Mouse (Mus musculus): ENCODE data around the gene Tcf20.
A peak's percentile ranks its signal among the peaks of the same experiment; 100 is the strongest.

The Tcf20 gene

DNA sequence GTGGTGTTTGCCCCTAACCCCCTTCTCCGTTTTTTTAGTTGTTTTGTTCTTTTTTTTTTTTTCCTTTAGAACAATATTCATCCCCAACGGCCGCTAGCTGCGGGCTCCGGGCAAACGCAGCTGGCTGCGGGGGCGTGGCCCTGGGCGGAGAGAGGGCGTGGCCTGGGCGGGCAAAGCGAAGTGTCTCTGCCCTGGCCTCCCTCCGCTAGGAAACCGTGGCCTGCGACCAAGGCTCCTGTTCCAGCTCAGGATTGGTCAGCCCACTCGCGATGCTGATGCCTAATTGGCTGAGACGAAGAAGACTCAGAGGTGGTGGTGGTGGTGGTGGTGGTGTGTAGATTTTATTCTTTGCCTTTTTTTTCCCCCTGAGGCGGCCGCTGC, at the start of gene Tcf20:
TSS of gene Tcf20 (minus strand) at position 141 of the 381 bp plus-strand sequence.
- DNase-seq = peak; percentile 98

DNA sequence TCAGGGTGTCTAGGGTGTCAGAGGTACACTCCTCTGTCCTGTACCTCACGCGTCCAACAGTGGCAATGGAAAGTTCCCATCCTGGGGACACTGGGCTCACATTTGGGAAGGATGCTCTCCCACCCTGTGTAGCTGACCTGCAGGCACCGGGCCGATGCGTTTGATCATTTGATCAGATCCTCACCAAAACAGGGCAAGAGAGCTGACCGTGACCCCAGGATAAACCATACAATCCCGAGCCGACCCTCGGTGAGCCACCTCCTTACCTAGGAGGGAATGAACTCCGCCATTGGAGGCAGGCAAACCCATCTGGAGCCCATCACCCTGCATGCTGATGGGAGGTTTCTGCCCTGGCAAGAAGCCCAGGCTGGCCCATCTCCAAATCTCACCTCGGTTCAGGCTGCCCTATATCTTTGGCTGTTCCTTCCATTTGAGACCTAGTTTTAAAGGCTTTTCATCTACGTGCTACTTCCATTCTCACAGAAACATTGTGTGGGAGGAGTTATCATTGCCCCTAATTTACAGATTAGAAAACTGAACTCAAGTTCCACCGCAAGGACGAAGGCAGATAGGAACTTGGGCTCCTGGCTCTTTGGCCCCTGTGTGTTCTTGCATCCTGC, 49.3 kb upstream of the Tcf20 start:
- DNase-seq = no peak

DNA sequence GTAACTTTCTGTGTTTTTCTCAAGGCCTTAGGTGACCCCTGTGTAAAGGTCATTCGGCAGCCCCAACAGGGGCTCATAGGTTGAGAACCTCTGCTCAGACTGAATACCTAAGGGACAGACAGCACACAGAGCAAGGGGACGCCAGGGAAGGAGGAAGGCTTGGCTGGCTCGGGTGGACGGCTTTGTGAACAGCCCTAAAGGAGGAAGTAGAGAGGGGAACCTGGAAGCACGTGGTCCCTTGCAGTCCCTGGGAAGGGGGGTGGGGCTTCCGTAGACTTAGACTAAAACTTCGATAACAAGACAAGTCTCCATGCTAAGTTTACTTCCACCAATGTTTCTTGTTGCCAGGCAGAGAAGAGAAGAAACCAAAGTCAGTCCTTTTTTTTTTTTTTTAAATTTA, 48.4 kb upstream of the Tcf20 start:
- DNase-seq = peak; percentile 65

DNA sequence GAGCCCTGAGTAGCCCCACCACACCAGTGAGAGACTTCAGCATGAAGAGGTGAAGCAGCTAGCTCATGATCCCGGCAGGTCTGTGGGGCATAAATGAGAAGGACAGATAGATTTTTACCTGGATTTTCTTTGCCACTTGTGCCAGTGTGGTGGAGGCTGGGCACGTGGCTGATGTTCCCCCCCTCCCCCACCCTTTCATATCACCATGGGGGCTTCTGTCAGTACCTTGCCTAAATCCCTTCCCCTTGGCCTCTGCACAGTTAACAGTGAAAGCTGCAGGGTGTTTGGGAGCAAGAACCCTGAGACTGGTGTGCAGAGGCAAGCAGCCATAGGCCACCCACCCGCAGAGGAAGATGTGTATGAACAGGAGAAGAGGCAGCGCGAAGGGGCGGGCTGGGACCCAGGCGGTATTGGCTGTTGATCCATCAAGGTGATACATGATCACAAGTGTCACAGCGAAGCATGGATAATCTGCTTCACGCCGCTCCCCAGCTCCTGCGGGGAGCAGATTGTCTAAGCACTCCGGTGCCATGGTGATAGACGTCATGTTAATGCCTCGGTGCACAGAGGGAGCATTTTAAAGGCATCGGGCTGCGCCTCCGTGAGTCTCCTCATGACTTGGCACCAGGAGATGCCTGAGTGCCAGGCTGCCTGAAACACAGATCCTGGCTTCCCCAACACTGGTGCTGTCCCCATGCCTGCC, 46.8 kb upstream of the Tcf20 start:
- DNase-seq = no peak

DNA sequence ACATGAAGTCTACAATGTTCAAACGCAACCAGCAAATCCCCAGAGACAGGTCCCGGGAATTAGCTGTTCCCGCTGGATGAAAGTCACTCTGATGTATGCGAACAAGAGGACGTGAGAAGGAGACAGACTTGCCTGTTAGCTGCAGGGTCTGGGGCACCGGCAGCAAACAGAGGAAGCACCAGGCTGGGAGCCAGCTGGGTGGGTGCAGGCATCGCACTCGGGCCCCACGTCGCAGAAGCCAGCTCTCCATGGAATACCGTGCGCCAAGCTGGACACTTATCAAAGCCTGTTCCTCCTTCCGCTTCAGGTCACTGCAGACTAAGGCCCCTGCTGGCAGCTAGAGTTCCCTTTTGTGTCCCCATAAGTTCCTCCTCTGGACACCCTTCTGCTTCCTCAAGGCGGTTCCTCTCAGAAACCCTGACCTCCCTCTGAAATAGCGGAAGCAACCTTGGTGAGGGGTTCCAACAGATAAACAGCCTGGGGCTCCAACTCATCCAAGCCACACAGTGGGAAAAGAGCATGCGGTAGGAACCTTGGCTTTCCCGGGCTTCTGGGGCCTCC, 45.4 kb upstream of the Tcf20 start, which contains the start of gene Nfam1:
TSS of gene Nfam1 (minus strand) at position 326 of the 561 bp plus-strand sequence.
- peak; percentile 45 for DNase-seq

DNA sequence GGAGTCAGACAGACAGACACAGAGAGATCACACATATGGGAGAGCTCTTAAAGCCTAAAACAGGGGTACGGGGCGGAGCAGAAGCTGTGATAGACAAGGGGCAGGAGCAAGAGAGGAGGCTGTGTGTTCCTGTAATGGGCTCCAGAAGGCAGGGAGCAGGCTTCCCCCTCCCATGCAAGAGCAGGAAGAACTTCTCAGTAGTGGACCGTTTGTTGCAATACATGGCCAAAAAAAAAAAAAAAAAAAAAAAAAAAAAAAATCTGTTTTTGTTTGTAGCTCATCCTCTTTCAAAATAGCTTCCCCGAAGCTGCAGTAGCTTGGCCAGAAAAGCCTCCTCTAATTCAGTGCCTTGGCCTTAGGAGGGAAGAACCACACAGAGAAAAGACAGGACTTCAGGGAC, 43.2 kb upstream of the Tcf20 start:
- no peak for DNase-seq

DNA sequence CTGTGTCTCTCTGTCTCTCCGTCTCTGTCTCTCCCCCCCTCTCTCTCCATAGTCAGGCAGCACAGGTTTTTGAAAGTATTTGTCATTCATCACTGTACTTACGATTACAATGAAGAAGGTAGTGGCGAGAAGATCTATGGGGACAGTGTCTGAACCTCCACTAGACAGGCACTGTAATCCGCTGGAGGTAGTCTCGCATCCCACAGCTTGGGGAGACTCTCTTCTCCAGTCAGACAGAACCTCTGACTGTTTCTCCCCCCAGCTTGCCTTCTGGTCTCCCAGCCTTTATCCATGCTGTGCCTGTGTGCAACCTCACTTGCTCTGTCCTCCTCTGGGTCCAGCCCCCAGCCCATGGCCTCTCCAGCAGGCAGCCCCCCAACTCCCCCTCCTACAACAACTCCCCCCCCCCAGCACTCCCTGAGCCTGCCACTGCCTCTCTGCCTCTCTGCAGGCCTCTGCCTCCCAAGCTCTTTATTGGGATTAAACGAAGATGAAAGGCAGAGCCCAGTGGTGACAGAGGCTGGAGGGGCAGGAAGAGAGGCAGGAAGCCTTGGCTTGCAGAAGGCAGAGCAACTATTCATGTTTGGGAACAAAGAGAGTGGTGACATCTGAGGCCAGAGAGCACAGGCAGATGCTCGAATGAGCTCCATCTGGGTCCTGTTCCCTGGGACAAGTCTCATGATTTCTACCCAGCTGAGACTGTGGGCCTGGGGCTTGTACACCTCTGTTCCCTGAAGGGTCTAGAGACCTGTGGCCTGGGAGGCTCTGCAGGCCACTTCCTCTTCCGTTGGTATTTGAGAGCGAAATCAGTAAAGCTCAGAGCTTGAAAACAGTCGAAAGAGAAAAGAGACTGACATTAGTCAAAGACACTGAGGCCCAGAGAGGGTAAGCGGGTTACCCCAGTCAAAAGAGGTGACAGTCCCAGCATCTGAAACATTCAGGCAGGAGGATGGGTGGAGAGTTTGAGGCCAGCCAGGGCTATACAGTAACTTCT, 42.4 kb upstream of the Tcf20 start:
- DNase-seq = no peak

DNA sequence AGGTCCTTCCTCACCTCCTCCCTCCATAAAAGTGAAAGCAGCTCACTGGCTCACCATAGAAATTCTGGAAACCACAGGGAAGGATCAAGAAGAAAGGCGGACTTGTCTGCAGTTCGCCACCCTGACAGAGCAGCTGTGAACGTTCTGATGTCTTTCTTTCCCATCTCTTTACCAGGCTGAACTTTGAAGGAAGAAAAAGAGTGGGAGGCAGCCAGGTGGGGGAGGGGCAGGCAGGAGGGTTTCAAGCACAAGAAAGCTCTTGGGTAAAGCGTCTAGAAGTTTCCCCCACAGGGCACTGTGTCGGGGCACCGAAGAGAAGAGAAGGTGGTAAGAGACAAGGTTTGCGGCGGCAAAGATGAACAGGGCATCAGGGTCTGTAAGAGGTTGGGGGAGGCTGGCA, 38.5 kb upstream of the Tcf20 start:
- no peak for DNase-seq

DNA sequence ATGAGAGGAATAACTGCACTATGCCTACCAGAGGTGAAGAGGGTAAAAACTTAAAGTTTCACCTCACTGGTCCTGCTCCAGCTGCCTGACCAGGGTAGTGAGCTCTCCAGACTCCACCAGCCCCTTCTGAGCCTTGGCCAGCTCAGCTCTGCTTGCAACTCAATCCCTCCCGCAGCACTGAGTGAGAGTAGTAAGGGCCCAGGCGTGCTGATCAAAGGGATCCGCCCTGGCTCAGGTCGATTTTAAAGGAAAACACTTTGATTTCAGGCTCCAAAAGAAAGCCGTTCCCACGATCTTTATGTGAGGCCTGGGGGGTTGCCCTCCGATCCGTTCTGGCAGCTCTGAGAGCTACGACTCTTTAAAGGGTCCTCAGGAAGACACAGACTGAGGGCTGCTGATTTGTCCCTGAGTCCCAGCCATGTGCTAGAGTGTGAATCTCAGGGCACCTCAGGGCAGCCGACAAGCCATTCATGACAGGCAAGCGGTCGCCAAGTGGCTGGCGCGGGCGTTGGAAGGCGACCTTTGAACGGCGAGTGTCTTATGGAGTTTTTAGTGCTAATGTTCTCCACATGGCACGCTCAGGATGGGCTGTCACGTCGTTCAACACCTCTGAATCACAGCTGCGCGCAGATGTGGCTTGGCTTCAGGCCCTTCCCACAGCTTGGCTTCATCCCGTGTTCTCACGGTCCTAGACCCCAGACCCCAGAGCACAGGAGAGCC, 37.5 kb upstream of the Tcf20 start:
- no peak for DNase-seq

DNA sequence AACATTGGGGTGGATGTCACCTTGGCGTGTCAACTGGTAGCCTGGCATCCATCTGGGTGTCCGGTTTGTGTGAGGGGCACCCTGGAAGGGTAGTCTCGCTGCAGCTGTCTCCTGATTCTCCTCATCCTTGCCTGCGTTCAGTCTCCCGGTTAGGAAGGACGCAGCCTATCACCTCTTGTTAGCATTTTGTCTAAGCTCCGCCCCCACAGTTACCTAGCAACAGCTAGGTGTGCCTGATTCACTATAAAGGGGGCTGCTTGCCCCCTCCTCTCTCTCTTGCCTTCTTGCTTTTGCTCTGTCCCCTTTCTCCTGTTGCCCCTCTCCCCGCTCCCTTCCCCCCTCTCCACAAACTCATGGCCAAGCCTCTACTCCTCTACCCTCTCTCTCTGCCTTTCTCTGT, 35.3 kb upstream of the Tcf20 start:
- DNase-seq = no peak

DNA sequence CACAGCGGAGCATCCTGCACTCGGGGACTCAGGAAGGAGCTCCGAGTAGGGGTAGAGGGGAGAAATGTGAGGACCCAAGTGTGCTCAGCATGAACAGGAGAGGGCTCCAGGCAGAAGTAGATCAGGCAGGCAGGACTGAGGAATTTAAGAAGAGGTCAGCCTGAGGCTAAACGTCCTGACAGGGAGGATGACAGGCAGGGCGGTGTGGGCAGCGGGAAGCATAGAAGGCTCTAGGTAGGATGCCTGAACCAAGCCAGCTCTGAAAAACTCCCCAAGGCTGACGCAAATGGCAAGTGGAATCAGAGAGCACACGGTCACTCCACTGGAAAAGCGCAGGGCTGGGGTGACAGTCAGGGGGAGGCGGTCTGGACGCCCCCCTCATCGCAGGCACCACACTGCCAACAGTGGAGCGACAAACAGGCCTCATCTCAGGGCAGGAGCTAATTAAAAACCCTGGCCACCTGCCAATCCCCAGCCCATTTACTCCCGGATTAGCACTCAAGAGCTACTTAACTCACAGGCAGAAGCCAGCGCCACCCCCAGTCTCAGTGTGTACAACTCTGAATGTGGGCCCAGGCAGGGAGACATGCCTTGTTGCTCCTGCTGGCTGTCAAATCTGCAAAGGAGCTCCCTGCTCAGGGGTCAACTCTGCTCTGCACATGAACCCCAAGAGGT, 23.5 kb upstream of the Tcf20 start:
- DNase-seq = no peak

DNA sequence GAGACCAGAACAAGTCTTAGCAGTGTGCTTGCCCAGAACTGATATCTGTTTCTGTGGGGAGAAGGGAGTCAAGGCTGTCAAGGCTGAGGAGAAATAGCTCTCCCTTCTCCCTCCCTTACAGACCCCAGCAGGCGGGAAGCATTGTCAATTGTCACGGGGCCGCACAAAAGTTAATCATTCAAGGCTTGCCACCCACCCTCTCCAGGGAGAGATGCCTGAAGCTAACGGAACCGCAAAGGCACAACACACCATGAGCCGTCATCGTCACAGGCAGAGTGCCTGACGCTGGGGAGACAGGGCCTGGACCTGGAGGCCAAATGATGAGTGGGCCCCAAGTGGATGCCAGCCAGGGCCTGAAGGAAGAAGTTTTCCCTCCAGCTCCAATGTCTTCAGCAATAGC, 22.8 kb upstream of the Tcf20 start:
- no peak for DNase-seq

DNA sequence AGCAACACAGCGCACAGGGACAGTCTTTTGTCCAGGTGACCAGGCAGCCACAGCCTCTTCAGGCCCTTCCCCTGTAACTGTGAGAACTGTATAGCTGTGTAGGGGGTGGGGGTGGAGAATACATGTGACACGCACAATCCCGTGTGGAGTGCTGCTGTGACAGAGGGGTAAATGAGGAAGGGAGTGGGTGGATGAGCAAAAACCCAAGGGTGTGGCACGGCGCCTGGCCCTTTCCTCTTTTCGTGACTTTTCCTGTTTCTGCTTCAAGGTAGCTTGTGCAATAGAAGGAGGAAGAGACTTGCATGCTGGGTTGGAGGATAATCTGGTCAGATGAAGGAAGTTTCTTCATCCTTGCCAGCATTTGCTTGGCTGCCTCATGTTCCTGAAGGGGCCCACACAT, 21.9 kb upstream of the Tcf20 start:
- no peak for DNase-seq

DNA sequence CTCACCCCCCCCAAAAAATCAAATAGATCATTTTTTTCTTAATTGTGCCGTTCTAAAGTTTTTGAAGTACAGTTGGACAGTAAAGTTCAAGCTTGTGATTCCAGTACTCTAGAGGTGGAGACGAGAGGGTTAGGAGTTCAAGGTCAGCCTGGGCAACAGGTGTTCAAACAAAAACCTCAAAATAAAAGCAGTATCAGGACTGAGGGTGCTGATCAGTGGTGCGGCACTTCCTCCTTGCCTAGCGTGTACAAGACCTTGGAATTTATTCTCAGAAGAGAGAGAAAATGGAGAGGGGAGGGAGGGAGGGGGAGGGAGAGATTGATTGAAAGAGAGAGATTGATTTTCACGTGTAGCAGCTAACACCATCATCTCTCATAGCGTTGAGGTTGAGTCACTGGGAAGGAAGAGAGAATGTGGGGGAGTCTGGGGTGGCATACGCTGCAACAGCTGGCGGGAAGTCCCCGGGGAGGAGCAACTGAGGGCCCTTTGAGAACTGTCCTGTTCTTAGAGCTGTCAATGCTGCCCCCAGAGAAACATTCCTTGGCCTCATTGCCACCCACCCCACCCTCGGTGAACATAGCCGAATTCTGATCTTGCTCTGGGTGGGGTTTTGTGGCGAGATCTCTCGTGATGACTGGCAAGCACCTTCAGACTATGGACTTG, 21.2 kb upstream of the Tcf20 start:
- DNase-seq = peak; percentile 59

DNA sequence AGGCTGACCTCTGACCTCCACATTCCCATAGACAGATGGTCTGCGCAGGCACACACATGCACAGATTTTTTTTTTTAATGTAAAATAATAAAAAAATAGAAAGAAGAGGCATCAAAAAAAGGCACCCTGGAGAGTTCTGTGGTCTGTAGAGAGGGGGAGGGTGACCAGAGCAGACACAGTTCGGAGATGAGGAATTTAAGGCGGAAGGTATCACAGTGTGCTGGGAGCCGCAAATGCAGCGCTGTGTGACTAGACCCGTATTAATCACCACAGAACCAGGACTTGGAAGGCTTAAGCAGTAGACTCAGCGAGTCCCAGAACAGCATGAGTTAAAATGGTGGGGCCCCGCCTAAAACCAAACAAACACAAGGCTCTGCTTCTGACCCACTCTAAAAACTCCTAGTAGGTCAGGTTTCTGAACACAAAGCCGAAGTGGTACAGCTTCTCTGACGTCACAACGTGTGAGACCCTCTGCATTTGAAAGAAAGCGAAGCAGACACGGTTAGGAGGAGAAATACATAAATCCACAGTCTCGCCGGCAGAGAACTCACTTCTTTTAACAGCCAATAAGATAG, 19.8 kb upstream of the Tcf20 start:
- no peak for DNase-seq

DNA sequence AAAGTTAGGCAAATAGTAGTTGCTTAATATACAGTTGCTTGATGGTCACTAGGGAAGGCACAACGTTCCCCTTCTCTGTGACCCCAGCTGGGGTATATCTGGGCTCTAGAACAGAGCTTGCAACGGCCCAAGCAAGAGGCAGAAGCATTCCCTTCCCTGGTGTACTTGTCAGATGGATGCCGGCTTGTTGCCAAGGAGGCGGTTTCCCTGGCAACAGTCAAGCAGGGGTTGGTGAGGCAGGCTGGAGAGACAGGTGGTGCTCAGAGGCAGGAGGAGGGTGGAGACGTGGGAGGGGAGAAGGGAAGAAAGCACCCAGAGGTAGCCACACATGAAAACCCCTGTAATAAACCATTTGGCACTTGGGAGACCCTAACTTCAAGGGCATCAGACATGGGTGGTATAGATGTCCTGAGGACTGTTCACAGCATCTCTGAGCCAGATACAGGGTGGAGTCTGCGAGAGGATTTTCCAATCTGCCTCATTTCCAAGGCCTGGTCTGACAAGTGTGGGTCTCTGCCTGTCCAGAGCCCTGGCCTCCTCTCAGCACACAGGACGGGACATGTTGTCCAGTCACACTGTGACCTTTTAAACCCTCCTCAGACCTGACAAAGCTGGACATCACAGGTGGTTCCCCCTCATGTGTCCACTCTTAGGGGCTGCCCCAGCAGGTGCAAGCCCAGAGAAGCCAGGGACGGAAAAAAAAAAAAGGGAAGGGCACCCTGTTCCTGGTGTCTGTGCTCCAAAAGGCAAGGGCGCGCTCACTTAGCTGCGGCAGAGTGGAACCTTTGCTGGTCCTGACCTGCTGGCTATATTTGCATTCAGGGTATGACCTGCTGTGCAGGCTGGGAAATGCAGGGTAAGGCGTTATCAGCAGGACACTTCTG, 15.2 kb upstream of the Tcf20 start:
- no peak for DNase-seq

DNA sequence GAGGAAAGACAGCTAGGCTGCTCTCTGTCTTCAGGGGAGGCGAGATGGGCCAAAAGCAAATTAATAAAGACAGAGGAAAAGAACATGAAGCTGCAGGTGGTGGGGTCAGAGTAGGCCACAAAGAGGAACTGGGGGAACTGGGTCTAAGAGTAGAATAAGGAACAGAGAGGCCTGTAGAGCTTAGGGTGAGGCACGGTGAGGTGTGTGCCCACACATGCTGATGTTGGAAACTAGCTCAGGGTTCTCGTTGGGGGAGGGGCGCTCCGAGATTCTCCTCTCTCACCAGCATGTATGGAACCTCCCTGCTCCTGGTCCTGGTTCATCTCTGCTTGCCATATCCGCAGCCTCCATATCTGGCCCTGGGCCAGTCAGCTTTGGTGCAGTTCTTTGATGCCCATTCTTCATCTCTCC, 11.1 kb upstream of the Tcf20 start:
- no peak for DNase-seq

DNA sequence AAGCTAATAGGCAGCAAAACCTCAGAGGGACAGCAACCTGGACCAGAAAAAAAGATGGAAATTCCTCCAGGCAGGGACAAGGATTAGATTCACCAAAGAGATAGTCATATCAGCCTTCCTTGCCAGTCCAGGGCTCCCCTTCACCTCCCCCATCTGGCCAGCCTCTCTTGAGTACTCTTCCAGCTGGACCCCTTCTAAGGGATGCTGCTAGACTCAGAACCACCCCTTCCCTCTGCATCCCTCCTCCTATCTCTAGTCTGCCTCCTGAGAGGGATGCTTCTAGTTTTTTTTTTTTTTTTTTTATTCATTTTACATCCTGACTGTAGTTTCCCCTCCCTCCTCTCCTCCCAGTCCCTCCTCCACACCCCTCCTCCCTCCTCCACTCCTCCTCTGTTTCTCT, 8.8 kb upstream of the Tcf20 start:
- DNase-seq = no peak

DNA sequence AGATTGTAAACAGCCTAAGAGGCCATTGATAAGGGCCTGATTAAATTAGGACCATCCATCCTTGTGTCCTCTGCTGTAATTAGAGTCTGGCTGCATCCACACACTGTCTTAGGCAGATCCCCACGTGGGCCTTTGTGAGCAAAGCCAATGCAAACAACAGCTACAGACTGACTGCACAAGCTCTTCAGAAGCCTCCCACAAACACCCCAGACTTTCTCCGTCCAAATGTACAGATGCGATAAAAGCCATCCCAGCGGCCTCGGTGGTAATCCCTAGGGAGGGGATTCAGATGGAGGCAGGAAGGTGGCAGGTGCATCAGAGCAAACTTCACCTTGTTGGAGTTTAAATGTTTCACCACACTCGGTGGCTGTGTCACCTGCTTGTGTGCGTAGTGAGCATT, 7.6 kb upstream of the Tcf20 start:
- DNase-seq = no peak

DNA sequence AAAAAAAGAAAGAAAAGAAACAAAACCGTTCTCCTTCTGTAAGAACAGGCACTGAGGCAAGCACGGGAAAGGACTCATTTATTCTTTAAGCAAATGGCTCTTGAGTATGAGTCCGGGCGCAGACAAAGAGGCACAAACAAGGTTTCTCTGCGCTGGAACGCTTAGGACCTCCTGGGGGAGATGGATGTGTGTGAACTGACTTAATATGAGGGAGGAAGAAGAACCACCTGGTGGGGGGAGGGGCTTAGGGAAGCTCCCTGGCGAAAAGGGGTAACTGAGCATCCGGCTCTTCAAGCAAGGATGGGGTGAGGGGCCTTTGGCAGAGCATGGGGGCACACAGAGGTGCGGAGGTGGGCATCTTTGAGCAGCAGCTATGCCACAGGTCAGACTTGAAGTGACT, 5.2 kb upstream of the Tcf20 start:
- peak; percentile 81 for DNase-seq

Data from thymus, postnatal 25 days (tissue).